Mouse (Mus musculus) right cerebral cortex, adult 2 months (tissue): ENCODE results near the gene Sult2a5.

Source experiments
- DNase-seq, 2 experiments: peaks; one replicate each; pipeline ENCODE4 v3.0.0; 2021 to 2022; ENCODE audit warnings: low spot score in 2 of 2

The Sult2a5 gene

GRCm38 (mm10) chr7:13623667-13624066 lies at the start of gene Sult2a5:
Gene Sult2a5 (plus strand): TSS chr7:13623967.
- DNase-seq: no peak
